Mouse (Mus musculus): Measurements from ENCODE around the gene Itgb2.

GRCm38 (mm10) chr10:77522021-77522731 lies 7.9 kb upstream of the Itgb2 start:
- TF ChIP-seq POLR2A (IDR thresholded peaks at IDR 0.05; ENCODE audit: low read depth, low read length) (no peak), CTCF (IDR thresholded peaks at IDR 0.05; ENCODE audit: extremely low read depth, insufficient read length, insufficient replicate concordance, low read depth, low read length) (no peak)
